Mouse (Mus musculus) urinary bladder, postnatal 4 days (tissue): Measurements from ENCODE around the gene Dnajb12.
A peak's percentile ranks its signal among the peaks of the same experiment; 100 is the strongest.

Experiments used
- DNase-seq, 2 experiments: peaks; one replicate each; pipeline ENCODE4 v3.0.0; 2021 to 2022; ENCODE audit warnings: low spot score in 2 of 2

Dnajb12 gene

DNA sequence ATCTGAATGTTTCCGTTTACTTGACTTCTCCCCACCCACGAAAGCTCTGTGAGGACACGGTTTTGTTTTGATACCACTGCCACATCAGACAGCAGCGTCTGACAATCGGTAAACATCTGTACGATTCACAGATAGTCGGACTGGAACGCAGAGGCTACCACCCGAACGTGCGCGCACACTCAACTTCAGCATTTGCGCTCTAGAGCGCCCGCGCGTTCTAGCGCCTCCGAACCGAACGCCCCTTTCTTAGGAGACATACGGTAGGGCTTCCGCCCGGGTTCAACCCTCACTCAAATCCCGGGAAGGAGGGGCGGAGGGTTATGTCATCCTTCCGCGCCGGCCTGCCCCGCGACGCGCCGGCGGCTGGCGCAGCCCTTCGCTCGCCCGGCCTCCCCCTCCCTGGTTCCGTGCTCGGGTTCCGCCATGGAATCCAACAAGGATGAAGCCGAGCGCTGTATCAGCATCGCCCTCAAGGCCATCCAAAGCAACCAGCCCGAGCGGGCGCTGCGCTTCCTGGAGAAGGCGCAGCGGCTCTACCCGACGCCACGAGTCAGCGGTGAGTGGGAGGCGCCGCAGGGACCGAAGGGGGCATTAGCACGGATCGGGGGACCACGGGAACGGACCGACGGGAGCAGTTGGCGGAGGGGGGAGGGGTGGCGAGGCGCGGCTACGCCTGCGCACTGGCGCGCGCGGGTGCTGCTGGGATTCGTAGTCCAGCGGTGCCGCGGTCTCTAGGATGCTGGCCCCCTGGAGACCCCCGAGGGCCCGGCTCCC is at the start of gene Dnajb12:
TSS of gene Dnajb12 (plus strand) at position 302 of the 774 bp plus-strand sequence.
- peak; percentile 91 for DNase-seq

DNA sequence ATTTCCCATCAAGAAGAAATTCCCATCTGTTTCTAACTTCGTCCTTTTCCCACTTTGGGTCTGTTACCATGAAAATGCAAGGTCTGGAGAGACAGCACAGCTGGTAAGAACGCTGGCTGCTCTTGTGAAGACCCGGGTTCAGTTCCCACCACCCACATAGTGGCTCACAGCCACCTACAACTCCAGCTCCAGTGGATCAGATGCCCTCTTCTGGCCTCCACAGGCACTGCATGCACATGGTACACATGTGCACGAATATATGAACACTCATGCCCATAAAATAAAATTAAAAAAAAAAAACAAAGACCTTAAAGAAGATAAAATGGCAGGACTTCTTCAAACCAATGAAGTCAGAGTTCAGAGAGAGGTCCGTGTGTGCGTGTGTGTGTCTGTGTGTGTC is 49.5 kb upstream of the Dnajb12 start:
- no peak for DNase-seq

DNA sequence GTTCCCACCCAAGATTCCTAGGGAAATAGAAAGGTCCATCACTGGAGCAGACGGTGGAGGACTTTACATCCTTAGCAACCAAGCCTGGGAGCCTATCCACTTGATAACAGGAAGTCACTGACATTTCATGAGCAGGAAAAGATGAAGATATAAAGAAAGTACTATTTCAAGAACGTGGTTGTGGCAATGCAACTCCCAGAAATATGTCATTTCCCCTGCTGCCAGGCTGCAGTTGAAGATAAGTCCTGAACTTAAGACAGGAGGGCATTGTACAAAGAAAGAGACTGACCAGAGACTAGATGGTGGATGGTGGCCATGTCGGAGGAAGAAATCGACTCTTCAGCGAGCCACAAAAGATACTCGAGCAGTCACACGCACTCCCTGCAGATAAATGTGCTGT is 47.4 kb upstream of the Dnajb12 start:
- no peak for DNase-seq

DNA sequence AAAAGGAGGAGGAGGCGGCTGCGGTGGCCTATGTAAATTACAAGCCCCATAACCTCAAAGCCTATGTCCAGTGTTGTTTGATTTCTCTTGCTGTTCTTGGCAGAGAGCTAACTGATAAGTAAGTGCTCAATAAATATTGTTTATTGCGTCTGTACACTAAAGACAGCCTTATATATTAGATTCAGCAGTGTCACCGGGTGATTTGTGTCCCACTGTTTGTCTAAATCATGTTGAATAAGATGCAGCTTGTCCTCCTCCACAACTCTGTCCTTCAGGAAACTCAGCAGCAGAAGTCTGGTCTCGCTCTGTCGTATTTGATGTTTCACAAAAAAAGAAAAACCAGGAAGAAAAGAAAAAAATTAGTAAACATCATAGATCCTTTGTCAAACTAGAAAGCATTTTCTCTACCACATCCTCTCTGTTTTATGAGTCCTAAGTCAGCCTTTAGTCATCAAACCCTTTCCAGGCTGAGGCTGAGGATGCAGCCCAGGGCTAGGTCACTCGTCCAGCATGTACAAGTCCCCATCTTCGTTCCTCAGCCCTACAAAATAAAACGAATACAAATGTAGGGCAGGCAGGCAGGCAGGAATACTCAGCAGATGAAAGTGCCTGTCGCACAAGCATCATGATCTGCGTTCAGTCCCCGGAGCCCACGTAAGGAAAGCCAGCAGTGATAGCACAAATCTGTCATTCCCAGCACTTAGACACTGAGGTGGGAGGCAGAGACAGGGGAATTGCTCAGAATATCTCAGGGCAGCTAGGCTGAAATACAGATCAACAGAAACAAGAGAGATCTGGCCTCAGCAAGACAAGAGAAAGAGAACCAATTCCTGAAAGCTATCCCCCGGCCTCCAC is 43.8 kb upstream of the Dnajb12 start:
- no peak for DNase-seq

DNA sequence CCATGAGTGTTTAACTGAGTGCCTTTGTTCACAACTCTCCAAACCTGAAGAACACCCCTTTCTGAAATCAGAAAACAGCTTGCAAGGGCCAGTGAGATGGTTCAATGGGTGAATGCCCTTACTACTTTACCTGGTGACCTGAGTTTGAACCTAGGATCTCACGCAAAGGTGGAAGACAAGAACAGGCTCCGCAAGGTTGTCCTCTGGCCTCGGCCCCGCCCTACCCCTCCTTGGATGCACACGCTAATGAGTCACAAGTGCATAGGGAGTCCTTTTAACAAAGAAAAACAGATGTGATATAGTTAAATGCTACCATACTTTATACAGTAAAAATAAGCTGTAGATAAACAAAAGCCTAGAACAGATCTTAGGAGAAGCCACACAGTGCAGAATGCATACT is 41.9 kb upstream of the Dnajb12 start:
- DNase-seq: peak in 1 of 2 experiments; percentile 30

DNA sequence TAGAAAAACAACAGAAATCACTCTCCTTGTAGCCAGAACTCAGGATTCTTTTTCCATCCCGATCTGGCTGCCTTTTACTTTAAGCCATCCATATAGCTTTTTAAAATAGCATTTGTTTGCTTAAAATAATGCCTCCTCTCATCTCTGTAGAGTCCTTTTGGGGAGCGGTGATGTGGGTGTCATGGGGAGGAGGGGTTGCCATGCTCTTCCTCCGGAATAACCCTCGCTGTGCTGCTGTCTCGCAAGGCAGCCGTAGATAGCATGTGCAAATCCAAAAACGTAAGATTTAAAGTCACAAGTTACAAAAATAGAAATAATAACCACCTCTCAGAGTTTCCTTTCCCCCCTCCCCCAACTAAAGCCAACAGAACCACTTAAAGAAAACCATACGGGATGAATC is 37.9 kb upstream of the Dnajb12 start:
- no peak for DNase-seq

DNA sequence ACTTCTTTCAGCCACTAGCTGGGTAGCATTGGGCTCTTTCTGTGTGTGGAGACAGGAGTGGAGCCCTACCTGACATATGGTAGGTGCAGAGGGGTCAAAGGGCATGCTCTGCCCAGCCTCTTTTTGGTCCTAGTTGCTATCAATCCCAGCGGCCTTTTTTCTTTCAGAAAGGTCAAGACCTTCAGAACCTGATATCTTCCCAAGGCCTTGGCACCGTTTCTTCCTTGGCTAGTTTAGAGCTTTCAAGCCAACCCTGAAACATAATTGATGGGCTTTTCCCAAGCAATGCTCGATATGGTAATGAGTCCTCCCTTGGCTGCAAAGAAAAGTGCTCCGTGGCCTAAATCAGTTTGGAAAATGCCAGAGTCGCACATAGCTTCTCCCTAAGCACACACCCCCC is 36.2 kb upstream of the Dnajb12 start:
- DNase-seq: no peak

DNA sequence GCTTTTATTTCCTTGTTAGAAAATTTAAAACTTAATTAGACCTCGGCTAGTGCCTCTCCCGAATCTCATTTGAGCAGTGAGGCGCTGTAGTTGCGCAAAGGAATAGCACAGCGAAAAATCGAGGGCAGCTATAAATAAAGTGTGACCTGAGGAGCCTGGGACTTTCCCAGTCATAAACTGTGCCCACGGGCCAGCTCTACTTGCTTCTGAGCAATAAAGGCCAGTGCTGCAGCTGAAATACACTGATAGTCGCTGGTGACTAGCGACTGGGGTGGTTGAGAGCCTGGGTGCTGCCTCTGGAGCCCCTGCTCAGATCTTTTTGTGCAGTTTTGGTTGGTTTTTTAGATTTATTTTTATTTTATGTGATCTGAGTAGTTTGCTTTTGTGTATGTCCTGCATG is 34.7 kb upstream of the Dnajb12 start:
- no peak for DNase-seq

DNA sequence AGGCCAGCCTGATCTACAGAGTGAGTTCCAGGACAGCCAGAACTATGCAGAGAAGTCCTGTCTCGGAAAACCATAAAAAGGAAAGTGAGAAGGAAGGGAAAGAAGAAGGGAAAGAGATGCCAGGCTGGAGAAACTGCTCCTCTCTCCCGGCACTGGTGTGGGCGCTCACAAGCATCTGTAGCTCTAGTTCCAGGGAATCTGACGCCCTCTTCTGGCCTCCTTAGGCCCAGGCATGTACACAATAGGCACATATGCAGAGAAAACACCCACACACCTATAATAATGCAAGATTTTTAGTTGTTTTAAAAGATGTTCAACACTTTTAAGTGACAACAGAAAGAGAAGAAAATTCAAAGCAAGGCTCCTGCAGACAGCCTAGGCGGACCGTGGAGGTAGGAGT is 32.9 kb upstream of the Dnajb12 start:
- no peak for DNase-seq

DNA sequence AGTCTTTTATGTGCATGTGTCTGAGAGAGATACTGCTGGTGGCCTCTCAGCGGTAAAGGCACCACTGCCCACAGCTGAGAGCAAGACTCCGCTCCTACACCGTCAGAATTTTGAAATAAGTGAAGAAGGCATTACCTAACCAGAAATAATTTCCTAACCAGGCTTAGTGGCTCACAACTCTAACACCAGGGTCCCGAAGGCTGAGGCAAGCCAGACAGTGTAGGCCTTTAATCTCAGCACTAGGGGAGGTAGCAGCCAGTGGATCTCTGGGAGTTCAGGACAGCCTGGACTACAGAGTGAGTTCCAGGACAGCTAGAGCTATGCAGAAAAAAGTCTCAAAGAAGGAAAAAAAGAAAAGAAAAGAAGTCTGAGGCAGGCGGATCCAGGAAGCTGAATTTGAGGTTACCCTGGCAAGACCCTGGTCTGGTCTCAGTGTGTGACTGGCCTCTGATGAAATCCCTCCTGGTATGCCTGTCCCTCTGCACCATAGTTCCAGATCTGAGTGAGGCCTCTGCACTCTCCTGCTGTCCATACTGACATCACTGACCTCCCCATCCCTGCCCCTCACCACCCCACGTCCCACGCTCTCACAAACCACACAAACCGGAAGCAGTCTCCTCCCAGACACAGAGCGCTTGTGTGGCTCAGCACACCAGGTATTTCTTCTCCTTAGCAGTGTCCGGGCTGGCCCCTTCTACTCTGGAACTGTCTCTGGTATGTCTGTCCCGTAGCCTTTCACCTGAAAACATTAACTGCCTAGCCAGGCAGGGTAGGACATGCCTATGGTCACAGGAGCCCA is 31.1 kb upstream of the Dnajb12 start:
- no peak for DNase-seq

DNA sequence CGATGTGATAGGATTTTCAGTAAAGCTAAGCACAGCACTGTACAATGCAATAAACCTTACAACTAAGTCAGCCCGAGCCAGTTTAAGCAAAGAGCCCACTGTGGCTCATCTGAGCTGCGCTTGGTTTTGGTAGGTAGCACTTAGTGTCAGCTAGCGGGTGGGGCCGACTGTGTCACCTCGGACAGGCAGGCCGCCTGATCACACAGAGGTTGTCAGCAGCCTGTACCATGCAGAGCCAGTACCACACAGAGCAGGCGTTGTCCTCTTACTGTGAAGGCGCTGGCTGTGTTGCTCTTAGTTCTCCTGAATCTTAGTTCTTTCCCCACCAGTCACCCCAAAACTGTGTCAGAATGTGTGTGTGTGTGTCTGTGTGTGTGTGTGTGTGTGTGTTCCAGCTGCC is 30.4 kb upstream of the Dnajb12 start:
- DNase-seq: no peak

DNA sequence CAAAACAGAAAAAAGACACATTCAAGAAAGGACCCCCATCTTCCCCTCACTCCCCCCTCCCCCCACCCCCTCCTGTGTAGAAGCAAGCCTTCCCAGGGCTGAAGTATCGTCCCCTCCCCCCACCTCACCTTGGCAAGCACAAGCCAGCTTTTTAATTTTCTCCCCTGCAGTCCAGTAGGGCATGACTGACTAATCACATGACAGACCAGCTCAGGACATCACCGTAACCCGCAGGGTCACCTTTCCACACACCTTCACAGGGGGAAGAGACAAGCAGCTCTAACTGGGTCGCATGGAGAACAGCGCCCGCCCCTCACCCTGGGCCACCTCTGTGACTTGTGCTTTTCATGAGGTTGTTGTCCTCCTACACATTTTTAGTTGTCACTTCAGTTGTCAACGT is 30.0 kb upstream of the Dnajb12 start:
- DNase-seq: no peak

DNA sequence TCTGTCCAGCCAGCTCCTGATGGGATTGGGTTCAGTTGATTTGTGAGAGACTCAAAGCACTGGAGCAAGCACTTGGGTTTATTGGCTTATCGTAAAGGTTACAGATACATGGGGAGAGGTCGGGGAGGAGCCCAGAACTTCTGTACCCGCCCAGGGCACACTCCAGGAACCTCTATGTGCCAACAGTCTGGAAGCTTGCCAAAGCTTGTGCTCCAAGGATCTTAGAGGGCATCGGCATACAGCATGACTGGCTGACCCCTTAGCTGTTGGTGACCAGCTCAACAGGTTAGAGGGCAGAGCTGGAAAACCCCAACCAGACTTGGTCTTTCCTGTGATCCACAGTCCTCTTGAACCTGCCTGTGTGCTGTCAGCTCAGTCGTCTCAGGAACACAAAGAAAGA is 22.2 kb upstream of the Dnajb12 start:
- no peak for DNase-seq

DNA sequence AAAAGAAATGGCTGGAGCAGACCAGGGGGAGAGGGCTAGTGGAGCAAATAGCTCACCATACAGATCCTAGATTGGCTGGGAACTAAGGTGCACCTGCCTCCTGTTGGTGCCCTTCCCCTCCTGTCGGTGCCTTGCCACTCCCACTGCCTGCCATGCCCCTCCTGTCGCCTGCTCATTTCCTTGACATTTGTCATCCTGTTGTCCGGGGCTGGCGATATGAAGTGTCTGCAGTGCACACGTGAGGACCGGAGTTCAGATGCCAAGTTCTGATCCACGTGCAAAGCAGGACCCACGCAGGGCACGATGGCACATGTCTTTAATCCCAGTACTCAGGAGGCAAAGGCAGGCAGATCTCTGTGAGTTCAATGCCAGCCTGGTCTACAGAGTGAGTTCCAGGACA is 18.7 kb upstream of the Dnajb12 start:
- no peak for DNase-seq

DNA sequence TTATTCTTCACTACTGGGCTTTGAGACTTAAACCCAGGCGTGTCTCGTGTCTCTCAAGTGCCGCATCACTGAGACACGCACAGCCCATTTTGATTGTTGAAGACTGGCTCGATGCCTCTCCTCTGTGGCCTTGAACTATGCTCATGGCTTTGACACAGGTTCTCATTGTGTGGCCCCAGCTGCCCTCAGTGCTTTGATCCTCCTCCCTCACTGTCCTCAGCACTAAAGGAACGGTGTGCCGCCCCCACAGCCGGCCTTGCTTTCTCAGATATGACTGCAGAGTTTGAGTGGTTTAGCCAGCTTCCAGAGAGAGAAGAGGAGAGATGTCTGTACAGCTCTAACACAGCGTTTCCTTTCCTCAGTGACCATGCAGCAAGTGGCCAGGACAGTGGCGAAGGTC is 18.2 kb upstream of the Dnajb12 start:
- DNase-seq: no peak

DNA sequence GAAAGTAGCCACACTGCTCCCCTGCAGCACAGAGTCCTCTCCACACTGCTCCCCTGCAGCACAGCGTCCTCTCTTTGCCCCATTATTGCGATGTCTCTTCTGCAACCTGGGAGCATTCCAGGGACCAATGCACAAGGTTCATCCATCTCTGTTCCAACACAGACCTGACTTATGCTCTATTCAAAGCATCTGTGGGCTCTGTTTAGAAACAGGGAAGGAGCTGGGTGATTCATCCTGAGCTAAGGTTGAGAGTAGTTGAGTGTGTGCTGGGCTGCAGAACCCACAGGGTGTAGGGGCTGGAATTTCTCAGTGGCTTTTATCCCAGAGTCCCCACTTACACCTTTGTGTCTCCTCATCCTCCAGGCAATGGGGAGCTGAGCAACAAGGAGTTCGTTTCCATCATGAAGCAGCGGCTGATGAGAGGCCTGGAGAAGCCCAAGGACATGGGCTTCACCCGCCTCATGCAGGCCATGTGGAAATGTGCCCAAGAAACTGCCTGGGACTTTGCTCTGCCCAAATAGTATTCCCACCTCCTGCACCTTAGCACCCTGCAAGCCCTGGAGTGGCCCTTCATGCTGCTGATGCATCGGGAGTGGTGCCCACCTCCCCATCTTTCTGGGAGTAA is 16.4 kb upstream of the Dnajb12 start:
- DNase-seq: no peak

DNA sequence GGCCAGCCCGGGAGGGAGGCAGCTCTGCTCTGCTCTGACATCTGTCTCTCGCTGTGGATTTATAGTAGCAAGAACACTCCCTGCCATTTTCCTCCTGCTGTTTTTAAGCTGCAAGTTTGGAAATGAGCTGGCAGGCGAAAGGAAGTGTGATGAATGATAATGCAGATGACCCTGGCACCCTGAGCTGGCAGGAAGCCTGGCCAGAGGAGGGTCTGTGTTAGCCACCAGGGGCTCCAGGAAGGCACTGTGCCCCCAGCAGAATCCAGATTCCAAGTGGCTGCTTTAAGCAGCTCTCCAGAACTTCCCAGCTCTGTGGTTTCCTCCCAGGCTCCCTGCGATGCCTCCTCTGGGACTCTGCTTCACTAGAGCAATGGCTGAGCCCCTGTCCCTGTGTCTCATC is 15.7 kb upstream of the Dnajb12 start:
- DNase-seq: no peak

DNA sequence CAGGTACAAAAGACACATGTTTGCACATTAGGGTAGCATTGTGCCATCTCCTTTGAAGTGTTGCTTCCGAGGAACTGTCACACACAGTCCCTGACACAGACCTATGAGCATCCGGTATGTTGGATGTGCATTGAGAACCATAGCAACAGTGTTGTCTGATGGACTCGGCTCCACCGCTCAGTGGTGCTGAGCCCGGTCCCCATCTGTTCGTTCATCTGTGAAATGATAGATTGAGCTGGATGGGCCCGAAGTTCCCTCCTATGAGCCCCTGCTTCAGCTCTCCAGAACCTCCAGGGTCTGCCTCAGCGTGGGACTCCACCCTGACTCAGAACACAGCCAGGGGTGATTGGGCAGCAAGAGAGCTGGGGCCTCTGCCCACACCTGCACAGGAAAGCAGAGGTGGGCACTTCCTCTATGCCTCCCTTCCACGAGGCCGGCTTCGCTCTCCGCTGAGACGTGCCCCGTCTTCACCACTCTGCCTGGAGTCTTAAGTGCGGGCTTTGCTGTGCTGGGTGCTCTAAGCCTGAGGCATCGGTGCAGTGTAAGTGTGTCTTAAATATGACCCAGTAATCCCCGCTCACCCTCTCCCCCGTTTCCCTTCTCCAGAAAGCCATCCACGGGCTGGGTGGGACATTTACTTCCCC is 15.0 kb upstream of the Dnajb12 start:
- no peak for DNase-seq

DNA sequence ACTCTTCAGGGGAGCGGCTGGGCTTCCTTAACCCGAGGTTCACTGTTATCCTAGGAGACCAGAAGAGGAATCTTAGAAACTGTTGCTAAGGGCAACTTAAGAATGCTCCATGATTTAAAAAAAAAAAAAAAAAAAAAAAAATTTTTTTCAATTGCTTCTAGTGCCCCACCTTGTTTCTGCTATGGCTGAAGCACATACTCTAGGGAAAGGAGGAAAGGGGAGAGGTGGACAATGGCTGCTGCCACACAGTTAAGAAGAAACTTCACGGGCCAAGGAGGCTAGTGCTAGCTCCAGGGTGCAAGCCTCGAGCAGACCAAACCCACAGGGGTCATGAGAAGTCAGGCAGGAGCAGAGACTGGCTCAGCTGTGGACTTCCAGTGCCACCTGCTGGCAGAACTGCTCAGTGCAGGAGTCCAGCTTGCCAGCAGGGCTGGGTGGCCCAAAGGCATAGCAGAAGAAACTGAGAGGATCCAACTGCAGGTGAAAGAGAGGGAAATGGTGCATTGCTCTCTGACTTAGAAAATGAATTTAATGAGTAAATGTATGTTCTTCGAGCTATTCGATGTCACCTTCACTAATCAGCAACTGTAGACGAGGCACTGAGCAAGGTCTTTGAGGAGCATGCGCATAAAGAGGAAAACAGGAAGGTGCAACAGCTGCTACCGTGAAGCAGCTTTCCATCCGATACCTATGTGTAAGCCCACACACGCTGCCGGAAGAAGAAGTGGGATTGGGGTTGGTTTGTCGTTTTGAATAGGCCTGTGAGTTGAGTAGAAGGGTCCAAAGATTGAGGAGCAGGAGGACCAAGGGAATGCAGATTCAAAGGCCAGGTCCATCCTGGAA is 14.3 kb upstream of the Dnajb12 start:
- DNase-seq: peak; percentile 76 to 89

DNA sequence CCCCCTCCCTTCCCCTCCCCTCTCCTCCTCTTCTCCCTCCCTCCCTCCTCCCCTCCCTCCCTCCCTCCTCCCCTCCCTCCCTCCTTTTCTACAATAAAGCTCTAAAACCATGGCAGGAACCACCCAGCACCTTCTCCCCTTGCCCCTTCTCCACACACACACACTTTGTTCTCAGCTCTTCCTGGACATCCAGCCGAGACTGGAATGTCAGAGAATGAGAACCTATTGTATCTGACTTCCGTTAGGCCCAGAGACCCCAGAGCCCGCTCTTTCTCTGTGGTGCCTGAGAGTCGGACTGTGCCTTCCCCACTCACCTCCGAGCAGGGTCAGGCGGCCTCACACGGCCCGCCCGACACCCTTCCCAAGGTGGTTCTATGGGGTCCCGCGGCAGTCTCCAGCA is 11.1 kb upstream of the Dnajb12 start:
- no peak for DNase-seq
